Mouse (Mus musculus) heart, adult 2 months (tissue): ENCODE results near the gene Bex1.

ENCODE experiments used
- CTCF ChIP-seq: fragments of 200-600 bp; IDR thresholded peaks from 2 replicates; pipeline ENCODE4 v1.8.1; 2022; ENCODE audit warnings: antibody characterized with exemption, mild to moderate bottlenecking, moderate library complexity
- EP300 ChIP-seq: fragments of 200-500 bp; IDR thresholded peaks from 2 replicates; pipeline ENCODE4 v1.6.1; 2011; ENCODE audit warnings: low read depth, low read length, control low read depth; ENCODE audit not compliant: insufficient read depth
- POLR2A ChIP-seq: fragments of 200-500 bp; IDR thresholded peaks from 2 replicates; pipeline ENCODE4 v1.6.1; 2011; ENCODE audit warnings: mild to moderate bottlenecking, low read depth, low read length, control low read depth; ENCODE audit not compliant: insufficient read depth

- TF ChIP-seq EP300 (no peak), CTCF (no peak), POLR2A (no peak)
Observed at GRCm38 (mm10) chrX:136252023-136252729, 36.9 kb upstream of the Bex1 start.
